Mouse (Mus musculus) midbrain, postnatal 0 days (tissue): ENCODE results near the gene Il10rb. TPM values are rescaled to one million over a fixed set of nuclear protein-coding genes. Genes with fewer than 3 reads are reported as not detected.
A peak's percentile ranks its signal among the peaks of the same experiment; 100 is the strongest.

Source experiments
- ATAC-seq: fragments of 200-750 bp; cut with Nextera tagmentation; 2 replicates; pipeline ENCODE4 v1.8.0; 2017; ENCODE audit warnings: moderate number of reproducible peaks, mild to moderate bottlenecking, moderate TSS enrichment, moderate library complexity; ENCODE audit not compliant: low FRiP score
- DNase-seq: peaks from one replicate; pipeline ENCODE4 v3.0.0-alpha.2; 2015; ENCODE audit warnings: low spot score
- H3K27ac ChIP-seq: fragments of 300-500 bp; sonication (generic); 2 replicates; pipeline ENCODE4 v1.5.1; 2014; ENCODE audit warnings: low read depth, mild to moderate bottlenecking, low read length, mixed read lengths
- H3K27me3 ChIP-seq: fragments of 300-500 bp; sonication (generic); 2 replicates; pipeline ENCODE4 v1.6.1; 2014; ENCODE audit warnings: low read length, control low read depth, mixed read lengths; ENCODE audit not compliant: insufficient read depth
- H3K36me3 ChIP-seq: fragments of 300-500 bp; sonication (generic); 2 replicates; pipeline ENCODE4 v1.6.1; 2014; ENCODE audit warnings: low read length, control low read depth, mixed read lengths; ENCODE audit not compliant: insufficient read depth
- H3K4me1 ChIP-seq: fragments of 300-500 bp; sonication (generic); 2 replicates; pipeline ENCODE4 v1.6.1; 2014; ENCODE audit warnings: mild to moderate bottlenecking, control low read depth, antibody characterized with exemption, low read length, mixed read lengths; ENCODE audit not compliant: insufficient read depth
- H3K4me2 ChIP-seq: fragments of 300-500 bp; sonication (generic); 2 replicates; pipeline ENCODE4 v1.6.1; 2014; ENCODE audit warnings: low read depth, mild to moderate bottlenecking, low read length, mixed read lengths; ENCODE audit not compliant: poor library complexity, severe bottlenecking
- H3K4me3 ChIP-seq: fragments of 300-500 bp; sonication (generic); 2 replicates; pipeline ENCODE4 v1.5.1; 2014; ENCODE audit warnings: low read depth, mild to moderate bottlenecking, low read length, moderate library complexity
- H3K9ac ChIP-seq: fragments of 300-500 bp; sonication (generic); replicated peaks from 2 replicates; pipeline ENCODE4 v1.6.1; 2014; ENCODE audit warnings: mild to moderate bottlenecking, low read length, moderate library complexity, mixed read lengths; ENCODE audit not compliant: poor library complexity, severe bottlenecking
- H3K9me3 ChIP-seq: fragments of 300-500 bp; sonication (generic); 2 replicates; pipeline ENCODE4 v1.6.1; 2016; ENCODE audit warnings: low read length, control low read depth
- CTCF ChIP-seq: IDR thresholded peaks from 2 replicates; pipeline ENCODE4 v1.5.1; 2016; ENCODE audit warnings: antibody characterized with exemption, mild to moderate bottlenecking
- WGBS: fragments of 180-500 bp; shearing (Covaris S2); extraction: QIAGEN DNeasy Blood & Tissue Kit; methylation state at CpG from one replicate; pipeline ENCODE4 v1.1.7; 2014; 5-methylcytosine and 5-hydroxymethylcytosine counted together
- polyA plus RNA-seq: library from polyadenylated mRNA; unstranded; fragments of >200 nt; fragmentation: Nextera tagmentation; extraction: Ambion mirVana; gene quantifications from 2 replicates; pipeline ENCODE4 v1.2.1, GENCODE M21; 2015
- total RNA-seq: library from RNA; depleted of rRNA; stranded (reverse); fragments of >200 nt; gene quantifications from 2 replicates; pipeline ENCODE4 v1.2.3, GENCODE M21; 2014

Gene Il10rb
- total and polyA plus RNA-seq, 2 experiments from 2014 or later: 5.5 to 10.5 TPM

DNA sequence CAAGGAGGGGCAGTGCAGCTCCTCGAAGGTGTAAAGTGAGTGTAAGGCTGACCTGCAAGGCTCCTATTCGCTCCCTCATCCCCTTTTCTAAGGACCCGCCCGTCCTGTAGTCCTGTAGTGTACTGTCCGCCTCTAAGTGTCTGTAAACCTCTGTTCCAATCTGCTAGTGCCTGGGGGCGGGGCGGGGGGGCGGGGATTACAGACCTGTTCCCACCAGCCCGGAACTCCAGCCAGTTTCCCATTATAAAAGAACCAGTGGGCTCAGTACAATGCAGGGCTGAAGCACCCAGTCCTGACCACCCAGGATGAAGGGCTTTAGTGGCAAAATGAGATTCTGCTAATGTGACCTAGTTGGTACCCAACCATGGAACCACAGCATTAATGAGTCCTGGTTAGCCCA is 27.0 kb upstream of the Il10rb start:
- ATAC-seq (peak; percentile 62), DNase-seq (no peak)
- Histone ChIP-seq H3K36me3 (no peaks in the 10 kb centered on the region), H3K4me1 (no peaks in the 10 kb centered on the region), H3K27ac (peak overlapping the region; percentile 38; the same call in 1 of the 2 replicates), H3K9ac (no peak overlapping the region), H3K4me2 (no peak overlapping the region), H3K4me3 (no peak overlapping the region), H3K9me3 (no peaks in the 10 kb centered on the region), H3K27me3 (no peaks in the 10 kb centered on the region)
- no peak for TF ChIP-seq CTCF
- 31% methylated on average over 9 of the region's 9 CpGs for WGBS

DNA sequence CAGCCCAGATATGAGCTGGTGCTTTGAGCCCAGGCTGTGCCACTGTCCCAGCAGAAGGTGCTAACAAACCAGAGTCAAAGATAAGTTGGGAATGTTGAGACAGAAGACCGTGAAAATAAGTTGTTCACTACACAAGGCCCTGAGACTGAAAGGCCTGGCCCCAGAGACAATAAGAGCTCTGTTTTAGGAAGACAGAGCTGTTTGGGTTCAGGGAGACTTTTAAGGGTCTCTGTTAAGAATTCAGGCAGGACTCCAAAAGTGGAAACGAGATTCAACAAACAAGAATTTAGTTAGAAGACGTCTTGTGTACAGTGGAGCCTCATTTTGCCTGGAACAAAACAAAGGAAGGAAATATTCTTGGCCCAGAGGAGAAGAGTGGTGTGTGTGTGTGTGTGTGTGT is 26.6 kb upstream of the Il10rb start:
- ATAC-seq (no peak), DNase-seq (peak; percentile 19)
- Histone ChIP-seq H3K4me2 (no peak overlapping the region), H3K27ac (0 out of 2 replicates have a peak overlapping the region, but pooled peaks have one; percentile 18), H3K4me1 (no peaks in the 10 kb centered on the region), H3K4me3 (no peak overlapping the region), H3K9me3 (no peaks in the 10 kb centered on the region), H3K27me3 (no peaks in the 10 kb centered on the region), H3K36me3 (0 out of 2 replicates have a peak, but pooled peaks cover under 1% of the 10 kb centered on the region), H3K9ac (no peak overlapping the region)
- WGBS: 52% methylated on average over 3 of the region's 3 CpGs
- TF ChIP-seq CTCF: no peak

DNA sequence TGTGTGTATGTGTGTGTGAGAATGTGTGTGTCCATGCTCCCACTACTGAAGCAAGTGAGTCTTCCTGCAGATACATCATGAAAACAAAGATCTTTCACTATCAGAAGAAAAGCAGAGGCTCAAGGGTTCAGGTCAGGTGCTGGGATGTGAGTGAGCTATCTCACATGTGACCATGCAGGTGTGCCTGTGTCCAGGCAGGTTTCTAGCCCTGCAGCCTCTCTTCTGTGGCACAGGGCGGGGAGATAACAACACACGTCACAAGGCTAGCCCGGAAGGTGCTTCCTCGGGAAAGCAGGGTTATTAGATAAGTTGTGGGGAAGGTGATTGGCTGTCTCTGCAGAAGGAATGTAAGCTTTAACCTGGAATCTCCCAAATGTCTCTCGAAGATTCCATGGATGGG is 25.8 kb upstream of the Il10rb start:
- H3K36me3 ChIP-seq: 0 out of 2 replicates have a peak, but pooled peaks cover 5% of the 10 kb centered on the region
- no peak overlapping the region for H3K4me3 ChIP-seq
- H3K4me2 ChIP-seq: no peak overlapping the region
- ATAC-seq: no peak
- no peak for DNase-seq
- no peaks in the 10 kb centered on the region for H3K27me3 ChIP-seq
- WGBS: 86% methylated on average over 5 of the region's 5 CpGs
- no peaks in the 10 kb centered on the region for H3K9me3 ChIP-seq
- H3K9ac ChIP-seq: no peak overlapping the region
- H3K27ac ChIP-seq: no peak overlapping the region
- no peak for TF ChIP-seq CTCF
- H3K4me1 ChIP-seq: no peaks in the 10 kb centered on the region

DNA sequence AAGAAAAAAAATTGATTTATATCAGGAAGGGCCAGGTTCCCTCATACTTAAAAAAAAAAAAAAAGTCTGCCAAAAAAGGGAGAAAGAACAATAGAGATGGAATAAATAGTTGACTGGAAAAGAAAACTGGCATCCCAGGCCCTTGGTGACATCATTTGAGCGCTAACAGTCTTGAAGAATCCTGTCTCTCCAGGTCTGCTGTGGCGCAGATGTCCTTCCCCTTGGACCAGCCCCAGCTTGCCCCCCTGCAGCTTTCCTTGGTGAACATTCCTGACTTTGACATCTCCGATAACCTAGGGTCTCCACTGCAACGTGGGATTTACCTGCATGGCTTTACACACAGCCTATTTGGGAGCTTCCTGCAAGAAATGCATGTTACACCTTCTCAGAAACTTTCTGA is 24.4 kb upstream of the Il10rb start:
- TF ChIP-seq CTCF: no peak
- Histone ChIP-seq H3K36me3 (0 out of 2 replicates have a peak, but pooled peaks cover 7% of the 10 kb centered on the region), H3K4me1 (no peaks in the 10 kb centered on the region), H3K27ac (no peak overlapping the region), H3K9me3 (no peaks in the 10 kb centered on the region), H3K9ac (no peak overlapping the region), H3K4me2 (no peak overlapping the region), H3K4me3 (no peak overlapping the region), H3K27me3 (no peaks in the 10 kb centered on the region)
- DNase-seq: no peak
- ATAC-seq: no peak
- 86% methylated on average over 4 of the region's 4 CpGs for WGBS

DNA sequence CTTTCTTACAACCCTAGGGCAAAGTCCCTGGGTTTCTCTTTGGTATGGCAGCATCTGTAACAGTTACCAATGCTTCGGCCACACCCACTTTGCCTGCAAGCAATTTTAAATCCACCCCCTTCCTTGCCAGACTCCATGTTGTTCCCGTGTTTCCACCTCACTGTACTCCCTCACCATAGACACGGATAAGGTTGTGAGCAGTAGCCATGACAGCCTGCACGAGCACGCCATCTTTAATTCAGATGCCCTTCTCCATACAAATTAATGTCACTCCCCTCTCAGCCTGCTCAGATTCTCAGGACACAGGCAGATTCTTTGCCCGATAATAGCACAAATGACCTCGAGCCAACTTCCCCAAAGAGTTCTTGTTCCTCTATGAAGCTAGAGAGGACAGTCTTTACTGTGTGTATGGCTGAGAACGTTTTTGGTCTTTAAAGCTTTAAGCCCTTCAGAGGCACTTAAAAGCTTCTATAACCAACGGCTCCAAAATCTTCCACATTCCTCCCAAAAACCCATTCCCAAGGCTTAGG is 23.6 kb upstream of the Il10rb start:
- Histone ChIP-seq H3K36me3 (0 out of 2 replicates have a peak, but pooled peaks cover 10% of the 10 kb centered on the region), H3K27me3 (no peaks in the 10 kb centered on the region), H3K4me3 (no peak overlapping the region), H3K9me3 (no peaks in the 10 kb centered on the region), H3K9ac (no peak overlapping the region), H3K27ac (no peak overlapping the region), H3K4me1 (no peaks in the 10 kb centered on the region), H3K4me2 (no peak overlapping the region)
- DNase-seq (no peak), ATAC-seq (no peak)
- 88% methylated on average over 9 of the region's 9 CpGs for WGBS
- no peak for TF ChIP-seq CTCF

DNA sequence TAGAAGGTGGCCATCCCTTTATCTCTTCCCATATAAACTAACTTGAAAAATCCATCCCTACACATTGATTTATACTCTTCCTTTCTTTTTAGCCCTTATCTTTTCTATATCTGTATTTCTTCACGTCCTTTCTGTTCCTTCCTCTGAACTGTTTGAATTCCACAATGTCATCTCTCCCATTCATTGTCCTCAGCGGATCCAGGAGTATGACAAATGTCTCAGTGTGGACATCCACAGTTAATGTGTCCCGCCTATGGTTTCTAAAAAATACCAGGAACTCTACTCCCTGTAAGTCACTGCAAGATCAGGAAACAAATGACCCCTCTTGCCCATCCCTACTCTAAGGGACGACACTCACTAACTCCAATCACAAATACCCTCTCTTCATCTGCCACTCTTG is 21.7 kb upstream of the Il10rb start:
- H3K27ac ChIP-seq: no peak overlapping the region

More for the DNA sequence above, 21.7 kb upstream of the Il10rb start:
- Histone ChIP-seq H3K4me1 (no peaks in the 10 kb centered on the region), H3K9me3 (no peaks in the 10 kb centered on the region), H3K36me3 (0 out of 2 replicates have a peak, but pooled peaks cover 19% of the 10 kb centered on the region), H3K4me3 (no peak overlapping the region), H3K9ac (no peak overlapping the region), H3K4me2 (no peak overlapping the region), H3K27me3 (no peaks in the 10 kb centered on the region)
- no peak for TF ChIP-seq CTCF
- 92% methylated on average over 4 of the region's 4 CpGs for WGBS
- no peak for ATAC-seq
- DNase-seq: no peak
